Comparison of ENCODE assay signal across 9 mouse cellular contexts in the genomic region with DNA sequence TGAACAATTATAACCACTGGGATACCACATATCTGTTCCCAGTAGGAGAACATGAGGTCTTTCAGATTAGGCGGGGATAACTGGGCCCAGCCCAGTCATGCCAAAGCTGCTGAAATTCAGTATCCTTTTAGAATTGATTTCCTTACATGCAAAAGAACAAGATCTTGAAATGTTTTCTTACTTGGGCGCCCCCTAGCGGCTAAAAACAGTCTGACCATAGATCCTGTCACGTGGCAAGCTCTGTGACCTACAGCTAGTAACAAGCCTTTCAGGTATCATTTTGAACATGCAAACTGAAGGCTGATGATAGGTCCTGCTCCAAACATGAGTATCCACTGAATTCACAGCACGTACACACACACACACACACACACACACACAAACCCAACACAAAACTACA. TPM values are rescaled to one million over a fixed set of nuclear protein-coding genes. Genes with fewer than 3 reads are reported as not detected.
A peak's percentile ranks its signal among the peaks of the same experiment; 100 is the strongest.
DNase-seq lines count a peak whose midpoint lies in the region; ATAC-seq lines count a peak whose summit lies in the region.
"Had no signal": no experiment of that assay in that cellular context is flagged by ENCODE, and none has a peak within 500 bp of the region (broad histone marks: within the 10 kb centered on the region; RNA-seq: fewer than 3 reads in every experiment).

No protein-coding gene starts in this region.

- no peaks in the 10 kb centered on the region for H3K36me3 ChIP-seq in intestine, embryonic 14.5 days (ENCODE audit: control insufficient read depth, insufficient read depth, low read length)
- H3K36me3 ChIP-seq in intestine, embryonic 16.5 days (ENCODE audit: control insufficient read depth, insufficient read depth, low read length), result no peaks in the 10 kb centered on the region

- 9% methylated on average over 5 of the region's 5 CpGs for WGBS in intestine, embryonic 14.5 days
- WGBS in intestine, embryonic 16.5 days, result 15% methylated on average over 5 of the region's 5 CpGs

- ATAC-seq in intestine, embryonic 14.5 days (replicated peaks; ENCODE audit: low FRiP score, low TSS enrichment, low read depth), result no peak
- no peak for ATAC-seq in intestine, embryonic 16.5 days

- no peaks in the 10 kb centered on the region for H3K4me1 ChIP-seq in intestine, embryonic 14.5 days (replicated peaks; ENCODE audit: control insufficient read depth, insufficient read depth, low read length)
- no peaks in the 10 kb centered on the region for H3K4me1 ChIP-seq in intestine, embryonic 16.5 days (ENCODE audit: control insufficient read depth, insufficient read depth, low read length)
- H3K4me1 ChIP-seq: midbrain, embryonic 12.5 days had no signal

- no peak overlapping the region for H3K27ac ChIP-seq in intestine, embryonic 14.5 days (ENCODE audit: low read depth)
- H3K27ac ChIP-seq in intestine, embryonic 16.5 days (ENCODE audit: low read length), result no peak overlapping the region
- H3K27ac ChIP-seq: midbrain, embryonic 12.5 days had no signal

- intact Hi-C loops in heart, postnatal 36 days (cut with DNase I), result loop anchor here (2.0 to 5.0 kb wide), 3 partner anchors 47 to 321 kb away; no protein-coding TSS in a partner anchor
- intact Hi-C loops in left cerebral cortex, postnatal 25 days (cut with DNase I), result loop anchor here (2.0 kb wide), 1 partner anchor 171 kb away; no protein-coding TSS in a partner anchor

- H3K4me3 ChIP-seq in intestine, embryonic 14.5 days (ENCODE audit: low read depth, low read length), result no peak overlapping the region
- no peak overlapping the region for H3K4me3 ChIP-seq in intestine, embryonic 16.5 days (ENCODE audit: low read length)
- H3K4me3 ChIP-seq: midbrain, embryonic 12.5 days had no signal

- no peaks in the 10 kb centered on the region for H3K9me3 ChIP-seq in intestine, embryonic 14.5 days (ENCODE audit: control insufficient read depth, low read length)
- H3K9me3 ChIP-seq in intestine, embryonic 16.5 days (ENCODE audit: control insufficient read depth, low read length), result no peaks in the 10 kb centered on the region
- H3K9me3 ChIP-seq: midbrain, embryonic 12.5 days had no signal

- peak; percentile 84 for DNase-seq in intestine, embryonic 14.5 days (ENCODE audit: low spot score)
- DNase-seq in adipocyte (ENCODE audit: low spot score), result peak; percentile 85
- peak; percentile 68 for DNase-seq in embryo, embryonic 10 days (ENCODE audit: low spot score)
- DNase-seq in heart, postnatal 36 days, result peak; percentile 71 to 82
- DNase-seq in left cerebral cortex, postnatal 25 days (ENCODE audit: low spot score in 2 of 2), result peak; percentile 81 to 85
- DNase-seq in retina, adult 2 months (ENCODE audit: low read depth, low spot score), result peak; percentile 62
- peak; percentile 74 to 76 for DNase-seq in thymus, postnatal 36 days

- no peak overlapping the region for H3K4me2 ChIP-seq in intestine, embryonic 14.5 days (ENCODE audit: low read length)
- no peak overlapping the region for H3K4me2 ChIP-seq in intestine, embryonic 16.5 days (ENCODE audit: low read depth, low read length)
- H3K4me2 ChIP-seq: midbrain, embryonic 12.5 days had no signal

- no peaks in the 10 kb centered on the region for H3K27me3 ChIP-seq in intestine, embryonic 14.5 days (replicated peaks; ENCODE audit: control insufficient read depth, insufficient read depth, low read length)
- no peaks in the 10 kb centered on the region for H3K27me3 ChIP-seq in intestine, embryonic 16.5 days (replicated peaks; ENCODE audit: control insufficient read depth, insufficient read depth, low read length)
- H3K27me3 ChIP-seq: midbrain, embryonic 12.5 days had no signal

- no peak overlapping the region for H3K9ac ChIP-seq in intestine, embryonic 14.5 days (ENCODE audit: low read length)
- H3K9ac ChIP-seq in intestine, embryonic 16.5 days (ENCODE audit: low read depth, low read length), result no peak overlapping the region
- H3K9ac ChIP-seq: midbrain, embryonic 12.5 days had no signal

RNA-seq across cellular contexts. Expression of a gene that starts 7.1 kb away (rescaled TPM):
- polyA plus RNA-seq in intestine, embryonic 14.5 days (2014; fragmentation: Nextera tagmentation; extraction: Ambion mirVana), result 3.1 and 3.9 TPM in 2 replicates
- 6.0 and 6.2 TPM in 2 replicates for polyA plus RNA-seq in intestine, embryonic 16.5 days (2015; fragmentation: Nextera tagmentation; extraction: Ambion mirVana)
- 1 to 10 TPM; 1.0 to 2.6 TPM for total RNA-seq in heart, postnatal 36 days (2021)
- total RNA-seq in left cerebral cortex, postnatal 25 days (2021), result 1,000 to 10,000 TPM; 2,020 to 2,211 TPM

RNA-seq across cellular contexts. Expression of a gene that starts 11.7 kb away (rescaled TPM):
- 6.5 and 8.2 TPM in 2 replicates for polyA plus RNA-seq in intestine, embryonic 14.5 days (2014; fragmentation: Nextera tagmentation; extraction: Ambion mirVana)
- 7.6 TPM in 2 replicates for polyA plus RNA-seq in intestine, embryonic 16.5 days (2015; fragmentation: Nextera tagmentation; extraction: Ambion mirVana)
- total RNA-seq in heart, postnatal 36 days (2021), result 10 to 100 TPM; 17.0 to 26.0 TPM
- total RNA-seq in left cerebral cortex, postnatal 25 days (2021), result 1 to 10 TPM in 1 of 2 experiments, under 1 TPM in 1; 0.76 to 2.0 TPM

RNA-seq across cellular contexts. Expression of a gene that starts 25.8 kb away (rescaled TPM):
- polyA plus RNA-seq in intestine, embryonic 14.5 days (2014; fragmentation: Nextera tagmentation; extraction: Ambion mirVana), result 238 TPM in 2 replicates
- 187 and 205 TPM in 2 replicates for polyA plus RNA-seq in intestine, embryonic 16.5 days (2015; fragmentation: Nextera tagmentation; extraction: Ambion mirVana)
- total RNA-seq in heart, postnatal 36 days (2021), result 10 to 100 TPM; 48.4 to 62.1 TPM
- total RNA-seq in left cerebral cortex, postnatal 25 days (2021), result 1 to 10 TPM; 5.9 to 7.7 TPM

RNA-seq across cellular contexts. Expression of a gene that starts 35.7 kb away (rescaled TPM):
- 0.39 and 0.57 TPM in 2 replicates for polyA plus RNA-seq in intestine, embryonic 14.5 days (2014; fragmentation: Nextera tagmentation; extraction: Ambion mirVana)
- 0.71 and 0.93 TPM in 2 replicates for polyA plus RNA-seq in intestine, embryonic 16.5 days (2015; fragmentation: Nextera tagmentation; extraction: Ambion mirVana)
- total RNA-seq in heart, postnatal 36 days (2021), result 10 to 100 TPM; 25.2 to 33.2 TPM
- under 1 TPM; 0.41 to 0.57 TPM for total RNA-seq in left cerebral cortex, postnatal 25 days (2021)

RNA-seq across cellular contexts. Expression of a gene that starts 38.5 kb away (rescaled TPM):
- polyA plus RNA-seq in intestine, embryonic 14.5 days (2014; fragmentation: Nextera tagmentation; extraction: Ambion mirVana), result 0.04 TPM in 1 of 2 replicates, not detected in the other
- 0.02 TPM in 1 of 2 replicates, not detected in the other for polyA plus RNA-seq in intestine, embryonic 16.5 days (2015; fragmentation: Nextera tagmentation; extraction: Ambion mirVana)
- not detected for total RNA-seq in heart, postnatal 36 days (2021)
- not detected for total RNA-seq in left cerebral cortex, postnatal 25 days (2021)
- polyA plus RNA-seq: midbrain, embryonic 12.5 days had no signal

Comparison
In these comparisons a context has a peak if more than half of its experiments do, and no peak if none do; other contexts are left out.
1. RNA of a gene that starts 7.1 kb away (total RNA-seq): 2,020 to 2,211 TPM in left cerebral cortex, postnatal 25 days; 1.0 to 2.6 TPM in heart, postnatal 36 days; every median in the first group is over 100 times any median in the second.
2. RNA of a gene that starts 11.7 kb away (total RNA-seq): 17.0 to 26.0 TPM in heart, postnatal 36 days; 0.76 to 2.0 TPM in left cerebral cortex, postnatal 25 days; every median in the first group is over 4 times any median in the second.
3. RNA of a gene that starts 25.8 kb away (total RNA-seq): 48.4 to 62.1 TPM in heart, postnatal 36 days; 5.9 to 7.7 TPM in left cerebral cortex, postnatal 25 days; every median in the first group is over 4 times any median in the second.
4. Peak in every context shown above with its lines, with median percentiles within 50 percentile points of each other: DNase-seq.